In the genomic region with DNA sequence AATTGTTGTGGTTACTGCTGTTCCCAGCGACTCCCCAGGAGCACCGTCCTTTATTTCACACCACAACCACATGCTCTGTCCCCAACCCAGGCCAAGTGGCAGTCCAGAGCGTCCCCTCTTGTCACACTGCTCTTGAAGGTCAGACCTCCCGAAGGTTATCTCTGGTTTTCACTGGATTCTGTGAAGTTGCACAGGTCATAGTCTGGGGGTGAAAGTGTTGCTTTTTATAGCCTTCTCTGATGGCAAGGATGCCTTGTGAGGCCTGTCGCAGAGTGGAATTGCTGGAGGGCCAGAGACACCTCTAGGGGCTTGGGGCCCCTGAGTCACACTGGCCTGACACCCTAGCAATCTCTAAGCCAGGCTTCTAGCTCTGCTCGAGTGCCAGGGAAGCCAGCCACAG, we compare ENCODE assay signal across 25 mouse cellular contexts. TPM values are rescaled to one million over a fixed set of nuclear protein-coding genes. Genes with fewer than 3 reads are reported as not detected.
DNase-seq lines count a peak whose midpoint lies in the region; ATAC-seq lines count a peak whose summit lies in the region.
"Had no signal": no experiment of that assay in that cellular context is flagged by ENCODE, and none has a peak within 500 bp of the region (broad histone marks: within the 10 kb centered on the region; RNA-seq: fewer than 3 reads in every experiment).

No protein-coding gene starts in this region.

- no peak overlapping the region for H3K4me2 ChIP-seq in heart, embryonic 11.5 days
- no peak overlapping the region for H3K4me2 ChIP-seq in heart, embryonic 16.5 days (ENCODE audit: low read depth, low read length)
- no peak overlapping the region for H3K4me2 ChIP-seq in kidney, embryonic 16.5 days (replicated peaks; ENCODE audit: low read depth, low read length)
- H3K4me2 ChIP-seq: forebrain, embryonic 12.5 days; hindbrain, embryonic 13.5 days; limb, embryonic 13.5 days; liver, embryonic 11.5 days; midbrain, embryonic 12.5 days; neural tube, embryonic 12.5 days had no signal

- DNase-seq in heart, adult 8-10 months (ENCODE audit: low spot score) = peak; percentile 47
- DNase-seq in heart, postnatal 4 days = peak; percentile 58
- no peak for DNase-seq in left cerebral cortex, adult 9 months (ENCODE audit: low spot score in 2 of 2)
- no peak for DNase-seq in adrenal gland, postnatal 4 days (ENCODE audit: low spot score in 2 of 2)
- DNase-seq: adrenal gland, postnatal 36 days; cerebellum, adult 2 months; cerebellum, postnatal 14 days; gastrocnemius, postnatal 25 days; kidney, postnatal 25 days; lung, postnatal 4 days; right cerebral cortex, adult 18-20 months had no signal

- H3K27ac ChIP-seq in heart, embryonic 11.5 days (ENCODE audit: low read depth, low read length) = peak overlapping the region; percentile 89
- H3K27ac ChIP-seq in heart, embryonic 16.5 days (ENCODE audit: low read length) = peak overlapping the region; percentile 89
- H3K27ac ChIP-seq in kidney, embryonic 16.5 days (ENCODE audit: low read length) = no peak overlapping the region
- H3K27ac ChIP-seq: forebrain, embryonic 12.5 days; hindbrain, embryonic 13.5 days; limb, embryonic 13.5 days; midbrain, embryonic 12.5 days; neural tube, embryonic 12.5 days had no signal

- WGBS in heart, embryonic 11.5 days (ENCODE audit: insufficient replicate concordance) = 26% methylated on average over 6 of the region's 6 CpGs
- WGBS in heart, embryonic 16.5 days = 34% methylated on average over 6 of the region's 6 CpGs
- WGBS in kidney, embryonic 16.5 days = 53% methylated on average over 6 of the region's 6 CpGs

- H3K36me3 ChIP-seq in heart, embryonic 11.5 days (ENCODE audit: control insufficient read depth, insufficient read depth, low read length) = no peaks in the 10 kb centered on the region
- H3K36me3 ChIP-seq in heart, embryonic 16.5 days (ENCODE audit: control insufficient read depth, insufficient read depth) = no peaks in the 10 kb centered on the region
- no peaks in the 10 kb centered on the region for H3K36me3 ChIP-seq in kidney, embryonic 16.5 days (ENCODE audit: insufficient read depth, low read length)
- H3K36me3 ChIP-seq: forebrain, embryonic 12.5 days; hindbrain, embryonic 13.5 days; limb, embryonic 13.5 days; midbrain, embryonic 12.5 days; neural tube, embryonic 12.5 days had no signal

- H3K27me3 ChIP-seq in heart, embryonic 11.5 days (ENCODE audit: control insufficient read depth, insufficient read depth, low read length) = no peaks in the 10 kb centered on the region
- H3K27me3 ChIP-seq in heart, embryonic 16.5 days (ENCODE audit: control insufficient read depth, insufficient read depth, low read length) = no peaks in the 10 kb centered on the region
- peaks cover 20% of the 10 kb centered on the region for H3K27me3 ChIP-seq in kidney, embryonic 16.5 days (ENCODE audit: insufficient read depth, low read length)

- peak; percentile 40 for ATAC-seq in heart, embryonic 11.5 days (replicated peaks; ENCODE audit: insufficient number of reproducible peaks, low FRiP score, low TSS enrichment)
- ATAC-seq in heart, embryonic 16.5 days (replicated peaks; ENCODE audit: extremely low read depth, insufficient read depth, low FRiP score) = peak; percentile 69
- no peak for ATAC-seq in kidney, embryonic 16.5 days (ENCODE audit: low FRiP score, low TSS enrichment)
- ATAC-seq: CD4-positive, CD25-positive, alpha-beta regulatory T cell, adult 4 months; intestine, postnatal 0 days had no signal

- no peak overlapping the region for H3K9ac ChIP-seq in heart, embryonic 11.5 days (ENCODE audit: low read depth, low read length)
- peak overlapping the region; percentile 43 for H3K9ac ChIP-seq in heart, embryonic 16.5 days (ENCODE audit: low read length)
- no peak overlapping the region for H3K9ac ChIP-seq in kidney, embryonic 16.5 days (replicated peaks; ENCODE audit: low read length)
- H3K9ac ChIP-seq: forebrain, embryonic 12.5 days; hindbrain, embryonic 13.5 days; limb, embryonic 13.5 days; midbrain, embryonic 12.5 days; neural tube, embryonic 12.5 days had no signal

- peaks cover 33% of the 10 kb centered on the region for H3K4me1 ChIP-seq in heart, embryonic 11.5 days (ENCODE audit: control insufficient read depth, insufficient read depth, low read length)
- H3K4me1 ChIP-seq in heart, embryonic 16.5 days (ENCODE audit: control insufficient read depth, insufficient read depth, low read length) = peaks cover 31% of the 10 kb centered on the region
- peaks cover 15% of the 10 kb centered on the region for H3K4me1 ChIP-seq in kidney, embryonic 16.5 days (ENCODE audit: insufficient read depth, low read length)

- H3K9me3 ChIP-seq in heart, embryonic 11.5 days (replicated peaks; ENCODE audit: control insufficient read depth, low read length) = no peaks in the 10 kb centered on the region
- no peaks in the 10 kb centered on the region for H3K9me3 ChIP-seq in heart, embryonic 16.5 days (replicated peaks; ENCODE audit: control insufficient read depth, low read length)
- H3K9me3 ChIP-seq in kidney, embryonic 16.5 days (ENCODE audit: low read length) = no peaks in the 10 kb centered on the region
- H3K9me3 ChIP-seq: forebrain, embryonic 12.5 days; hindbrain, embryonic 13.5 days; limb, embryonic 13.5 days; megakaryocyte, embryonic 14.5 days; midbrain, embryonic 12.5 days; neural tube, embryonic 12.5 days had no signal

- H3K4me3 ChIP-seq in heart, embryonic 11.5 days (ENCODE audit: low read depth, low read length) = no peak overlapping the region
- no peak overlapping the region for H3K4me3 ChIP-seq in heart, embryonic 16.5 days (ENCODE audit: low read length)
- no peak overlapping the region for H3K4me3 ChIP-seq in kidney, embryonic 16.5 days (ENCODE audit: low read length)
- H3K4me3 ChIP-seq: erythroblast, embryonic 14.5 days; forebrain, embryonic 12.5 days; hindbrain, embryonic 13.5 days; limb, embryonic 13.5 days; megakaryocyte, embryonic 14.5 days; midbrain, embryonic 12.5 days; myocyte; neural tube, embryonic 12.5 days had no signal

RNA-seq across cellular contexts. Expression of gene Casz1, which starts 20.5 kb away (rescaled TPM):
- total RNA-seq in heart, adult 8-10 months (2022) = 10 to 100 TPM; 40.6 to 49.5 (median 47.3) TPM
- polyA plus RNA-seq in heart, embryonic 11.5 days (2014; fragmentation: Nextera tagmentation; extraction: Ambion mirVana) = 15.1 and 19.9 TPM in 2 replicates
- polyA plus RNA-seq in heart, embryonic 16.5 days (2015; fragmentation: Nextera tagmentation; extraction: Ambion mirVana) = 22.4 and 25.7 TPM in 2 replicates
- total RNA-seq in heart, postnatal 4 days (2021) = 10 to 100 TPM; 79.5 to 82.9 TPM
- 5.4 and 8.8 TPM in 2 replicates for polyA plus RNA-seq in kidney, embryonic 16.5 days (2015; fragmentation: Nextera tagmentation; extraction: Ambion mirVana)
- total RNA-seq in adrenal gland, postnatal 4 days (2021) = 10 to 100 TPM; 10.1 to 15.6 TPM

Comparison
In these comparisons a context has a peak if more than half of its experiments do, and no peak if none do; other contexts are left out.
1. DNase-seq: peak in heart, adult 8-10 months (single experiment) and heart, postnatal 4 days (single experiment); none in left cerebral cortex, adult 9 months (0 of 2) and adrenal gland, postnatal 4 days (0 of 2).